Mouse (Mus musculus): Measurements from ENCODE around the gene Ppp1r26. TPM values are rescaled to one million over a fixed set of nuclear protein-coding genes. Genes with fewer than 3 reads are reported as not detected.

Gene Ppp1r26
- total RNA-seq (2014; rRNA removed; ENCODE audit: low replicate concordance) (4.4 and 18.0 TPM in 2 replicates), polyA plus RNA-seq (2015; fragmentation: Nextera tagmentation; extraction: Ambion mirVana) (1.7 and 2.0 TPM in 2 replicates)

- TF ChIP-seq CTCF (IDR thresholded peaks at IDR 0.05; ENCODE audit: low read depth) (no peak), EP300 (IDR thresholded peaks at IDR 0.05; ENCODE audit: low read depth) (no peak)
- Histone ChIP-seq H3K36me3 (replicated peaks; ENCODE audit: control insufficient read depth, insufficient read depth, low read length) (no peaks in the 10 kb centered on the region), H3K4me3 (ENCODE audit: low read depth, low read length) (peak within 1 kb of the TSS; percentile 73), H3K9me3 (replicated peaks; ENCODE audit: control insufficient read depth, low read length) (no peaks in the 10 kb centered on the region), H3K27ac (ENCODE audit: low read depth) (peak within 1 kb of the TSS; percentile 17; the same call in 1 of the 2 replicates), H3K27me3 (ENCODE audit: control insufficient read depth, insufficient read depth, low read length) (no peaks in the 10 kb centered on the region), H3K9ac (replicated peaks; ENCODE audit: low read depth, low read length) (peak within 1 kb of the TSS; percentile 72), H3K4me2 (ENCODE audit: low read depth, low read length) (peak within 1 kb of the TSS; percentile 96), H3K4me1 (ENCODE audit: control insufficient read depth, insufficient read depth) (peaks cover 8% of the 10 kb centered on the region)
- DNase-seq (ENCODE audit: low spot score) (peak; percentile 12), ATAC-seq (ENCODE audit: insufficient read depth, low read depth) (peak; percentile 62)
- WGBS: under 1% methylated on average over 52 of the region's 118 CpGs
Measured at GRCm38 (mm10) chr2:28446515-28447314, at the start of gene Ppp1r26. TSS of gene Ppp1r26 (plus strand) at chr2:28446800.

- no peak for ATAC-seq (ENCODE audit: insufficient read depth, low read depth)
- DNase-seq (ENCODE audit: low spot score): no peak
- H3K27me3 ChIP-seq (ENCODE audit: control insufficient read depth, insufficient read depth, low read length): no peaks in the 10 kb centered on the region
- H3K27ac ChIP-seq (ENCODE audit: low read depth): no peak overlapping the region
- H3K4me2 ChIP-seq (ENCODE audit: low read depth, low read length): no peak overlapping the region
- no peak overlapping the region for H3K4me3 ChIP-seq (ENCODE audit: low read depth, low read length)
- no peaks in the 10 kb centered on the region for H3K36me3 ChIP-seq (replicated peaks; ENCODE audit: control insufficient read depth, insufficient read depth, low read length)
- whole genome bisulfite sequencing: 46% methylated on average over 2 of the region's 2 CpGs
- TF ChIP-seq CTCF (IDR thresholded peaks at IDR 0.05; ENCODE audit: low read depth) (no peak), EP300 (IDR thresholded peaks at IDR 0.05; ENCODE audit: low read depth) (no peak)
- H3K9ac ChIP-seq (replicated peaks; ENCODE audit: low read depth, low read length): no peak overlapping the region
- no peaks in the 10 kb centered on the region for H3K4me1 ChIP-seq (ENCODE audit: control insufficient read depth, insufficient read depth)
- no peaks in the 10 kb centered on the region for H3K9me3 ChIP-seq (replicated peaks; ENCODE audit: control insufficient read depth, low read length)
Measured at GRCm38 (mm10) chr2:28396928-28397327, 49.7 kb upstream of the Ppp1r26 start.

DNA sequence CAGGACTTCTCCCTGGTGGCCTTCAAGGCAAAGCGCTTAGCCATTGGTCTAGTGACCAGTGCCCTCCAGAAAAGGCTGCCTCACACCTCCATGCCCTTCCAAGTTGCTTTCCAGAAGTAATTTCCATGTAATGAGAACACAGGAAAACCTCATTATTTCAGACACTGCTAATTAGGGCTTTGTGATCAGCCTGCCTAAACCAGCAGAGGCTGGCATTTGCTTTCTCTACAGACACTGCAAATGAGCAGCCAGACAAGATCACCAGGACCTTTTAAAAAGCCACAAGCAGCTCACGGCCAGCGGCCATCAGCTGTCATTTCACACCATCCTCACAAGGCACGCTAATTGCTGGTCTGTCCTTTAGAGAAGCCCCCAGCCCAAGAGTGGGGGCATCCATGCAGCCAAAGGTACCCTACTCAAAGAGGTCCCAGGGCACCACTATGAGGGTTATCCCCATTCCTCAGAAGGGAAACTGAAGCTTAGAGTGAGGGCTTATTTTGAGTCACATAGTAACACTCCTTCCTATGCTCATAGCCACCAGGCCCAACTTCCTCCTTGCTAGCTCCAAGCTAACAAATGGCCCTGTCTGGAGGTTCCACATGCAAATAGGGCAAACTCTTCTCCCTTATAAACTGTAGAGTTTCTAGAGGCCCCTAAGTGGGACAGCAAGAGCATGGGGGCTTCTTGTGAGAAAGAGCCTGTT is 49.0 kb upstream of the Ppp1r26 start:
- H3K4me2 ChIP-seq (ENCODE audit: low read depth, low read length): no peak overlapping the region
- ATAC-seq (ENCODE audit: insufficient read depth, low read depth) (no peak), DNase-seq (ENCODE audit: low spot score) (no peak)

DNA sequence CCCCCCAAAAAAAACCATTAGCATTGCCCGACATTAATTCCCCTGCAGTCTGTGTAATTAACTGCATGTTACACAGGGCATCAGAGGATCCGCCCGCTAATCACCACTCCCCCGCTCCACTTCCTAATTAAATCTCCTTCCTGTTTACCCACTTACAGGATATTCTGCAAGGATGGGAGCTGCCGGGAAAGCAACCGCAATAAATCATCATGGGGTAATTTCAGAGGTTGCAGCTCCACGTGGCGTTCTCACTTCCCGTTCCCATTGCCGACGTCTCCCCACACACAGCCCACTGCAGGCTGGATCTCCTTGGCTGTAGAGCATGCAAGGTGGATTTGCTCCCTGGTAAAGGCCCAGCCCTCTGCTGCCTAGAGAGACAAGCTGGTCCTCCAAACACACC is 45.0 kb upstream of the Ppp1r26 start:
- Histone ChIP-seq H3K4me1 (ENCODE audit: control insufficient read depth, insufficient read depth) (no peaks in the 10 kb centered on the region), H3K36me3 (replicated peaks; ENCODE audit: control insufficient read depth, insufficient read depth, low read length) (no peaks in the 10 kb centered on the region), H3K4me2 (ENCODE audit: low read depth, low read length) (no peak overlapping the region), H3K4me3 (ENCODE audit: low read depth, low read length) (no peak overlapping the region), H3K9ac (replicated peaks; ENCODE audit: low read depth, low read length) (no peak overlapping the region), H3K27ac (ENCODE audit: low read depth) (no peak overlapping the region), H3K27me3 (ENCODE audit: control insufficient read depth, insufficient read depth, low read length) (no peaks in the 10 kb centered on the region), H3K9me3 (replicated peaks; ENCODE audit: control insufficient read depth, low read length) (no peaks in the 10 kb centered on the region)
- ATAC-seq (ENCODE audit: insufficient read depth, low read depth): no peak
- no peak for DNase-seq (ENCODE audit: low spot score)
- 58% methylated on average over 11 of the region's 11 CpGs for WGBS
- 0 out of 2 replicates have a peak, but pooled peaks have one; percentile 44 for TF ChIP-seq EP300 (IDR thresholded peaks at IDR 0.05; ENCODE audit: low read depth)
- no peak for TF ChIP-seq CTCF (IDR thresholded peaks at IDR 0.05; ENCODE audit: low read depth)

More for the DNA sequence above, 49.0 kb upstream of the Ppp1r26 start:
- TF ChIP-seq CTCF (IDR thresholded peaks at IDR 0.05; ENCODE audit: low read depth): no peak
- TF ChIP-seq EP300 (IDR thresholded peaks at IDR 0.05; ENCODE audit: low read depth): no peak
- Histone ChIP-seq H3K36me3 (replicated peaks; ENCODE audit: control insufficient read depth, insufficient read depth, low read length) (no peaks in the 10 kb centered on the region), H3K9me3 (replicated peaks; ENCODE audit: control insufficient read depth, low read length) (no peaks in the 10 kb centered on the region), H3K9ac (replicated peaks; ENCODE audit: low read depth, low read length) (no peak overlapping the region), H3K27ac (ENCODE audit: low read depth) (no peak overlapping the region), H3K27me3 (ENCODE audit: control insufficient read depth, insufficient read depth, low read length) (no peaks in the 10 kb centered on the region), H3K4me3 (ENCODE audit: low read depth, low read length) (no peak overlapping the region), H3K4me1 (ENCODE audit: control insufficient read depth, insufficient read depth) (no peaks in the 10 kb centered on the region)
- 57% methylated on average over 4 of the region's 4 CpGs for WGBS

- Histone ChIP-seq H3K9me3 (replicated peaks; ENCODE audit: control insufficient read depth, low read length) (no peaks in the 10 kb centered on the region), H3K27ac (ENCODE audit: low read depth) (no peak overlapping the region)
- ATAC-seq (ENCODE audit: insufficient read depth, low read depth): no peak
Measured at GRCm38 (mm10) chr2:28402128-28402527, 44.5 kb upstream of the Ppp1r26 start.

More at GRCm38 (mm10) chr2:28402128-28402527, 44.5 kb upstream of the Ppp1r26 start:
- no peak overlapping the region for H3K4me3 ChIP-seq (ENCODE audit: low read depth, low read length)
- no peak for DNase-seq (ENCODE audit: low spot score)
- H3K36me3 ChIP-seq (replicated peaks; ENCODE audit: control insufficient read depth, insufficient read depth, low read length): no peaks in the 10 kb centered on the region
- H3K9ac ChIP-seq (replicated peaks; ENCODE audit: low read depth, low read length): no peak overlapping the region
- H3K27me3 ChIP-seq (ENCODE audit: control insufficient read depth, insufficient read depth, low read length): no peaks in the 10 kb centered on the region
- no peaks in the 10 kb centered on the region for H3K4me1 ChIP-seq (ENCODE audit: control insufficient read depth, insufficient read depth)
- TF ChIP-seq EP300 (IDR thresholded peaks at IDR 0.05; ENCODE audit: low read depth) (no peak), CTCF (IDR thresholded peaks at IDR 0.05; ENCODE audit: low read depth) (no peak)
- no peak overlapping the region for H3K4me2 ChIP-seq (ENCODE audit: low read depth, low read length)

All from heart, postnatal 0 days (tissue).